Mouse (Mus musculus): ENCODE measurements around the gene Syt13. TPM values are rescaled to one million over a fixed set of nuclear protein-coding genes. Genes with fewer than 3 reads are reported as not detected.
A peak's percentile ranks its signal among the peaks of the same experiment; 100 is the strongest.

Gene Syt13
- polyA plus RNA-seq, 1 experiment from 2014 or later: 0.34 TPM

DNA sequence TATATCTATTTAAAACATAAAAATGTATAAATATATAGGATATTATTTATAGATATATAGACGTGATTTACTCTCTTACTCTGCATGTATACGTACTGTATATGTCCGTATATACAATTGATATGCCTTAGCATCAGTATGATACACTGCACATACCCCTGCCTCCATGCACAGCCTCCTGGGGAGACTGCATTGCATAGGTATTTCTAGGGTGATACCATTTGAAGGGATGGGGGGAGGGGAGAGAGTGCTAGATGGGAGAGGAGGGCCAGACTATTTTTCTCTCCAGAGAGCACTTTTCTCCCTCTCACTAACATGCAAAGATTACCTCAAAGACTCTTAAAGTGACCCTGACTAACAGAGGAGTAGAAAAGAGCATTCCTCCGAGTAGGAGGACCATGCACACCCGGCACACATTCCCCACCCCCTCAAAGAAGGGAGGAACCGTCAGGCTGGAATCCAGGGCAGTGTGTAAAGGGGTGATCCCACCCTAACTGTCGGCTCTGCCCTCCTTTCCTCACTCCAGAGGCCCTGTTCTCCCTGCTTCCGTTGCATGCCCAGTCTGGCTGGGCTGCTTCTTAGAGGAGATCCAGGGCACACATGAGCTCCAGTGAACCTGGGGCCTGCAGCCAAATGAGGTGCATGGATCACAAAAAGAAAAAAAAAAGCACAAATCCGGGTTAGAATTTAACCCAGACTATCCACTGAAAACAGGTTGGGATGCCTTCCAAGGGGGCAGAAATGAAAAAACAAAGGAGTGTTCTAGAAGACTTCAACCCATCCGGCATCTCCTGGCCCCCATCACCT, 52.3 kb downstream of the Syt13 start:
- H3K4me2 ChIP-seq: no peak overlapping the region
- no peak overlapping the region for H3K9ac ChIP-seq
- peak; percentile 45; the same call in 1 of the 2 replicates for ATAC-seq (replicated peaks; ENCODE audit: insufficient number of reproducible peaks, insufficient read depth, low FRiP score, low read depth)
- no peaks in the 10 kb centered on the region for H3K27me3 ChIP-seq
- H3K27ac ChIP-seq: peak overlapping the region; percentile 20; the same call in 1 of the 2 replicates
- H3K36me3 ChIP-seq: peaks cover 5% of the 10 kb centered on the region
- no peaks in the 10 kb centered on the region for H3K9me3 ChIP-seq (replicated peaks)
- H3K4me3 ChIP-seq: no peak overlapping the region
- 27% methylated on average over 10 of the region's 10 CpGs for WGBS
- H3K4me1 ChIP-seq (replicated peaks): peaks cover 22% of the 10 kb centered on the region

DNA sequence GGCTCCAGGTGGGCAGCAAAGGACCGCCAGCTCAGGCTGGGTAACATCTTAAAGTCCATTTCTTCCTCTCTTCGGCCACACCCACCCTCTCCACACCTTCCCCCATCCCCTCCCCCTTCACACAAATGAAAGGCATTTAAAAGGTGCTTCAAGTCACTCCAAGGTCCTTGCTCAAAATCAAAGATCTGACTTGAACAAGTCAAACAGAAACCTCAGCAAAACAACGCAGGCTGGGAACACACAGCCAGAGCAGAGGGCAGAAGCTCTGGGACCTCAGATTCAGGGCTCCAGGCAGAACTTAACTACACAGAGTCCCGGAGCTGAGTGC, 52.9 kb downstream of the Syt13 start:
- H3K9ac ChIP-seq: no peak overlapping the region
- H3K27me3 ChIP-seq: no peaks in the 10 kb centered on the region
- peaks cover 22% of the 10 kb centered on the region for H3K4me1 ChIP-seq (replicated peaks)
- H3K27ac ChIP-seq: peak overlapping the region; percentile 20; the same call in 1 of the 2 replicates
- ATAC-seq (replicated peaks; ENCODE audit: insufficient number of reproducible peaks, insufficient read depth, low FRiP score, low read depth): no peak
- H3K36me3 ChIP-seq: peaks cover 10% of the 10 kb centered on the region
- no peak overlapping the region for H3K4me3 ChIP-seq
- 58% methylated on average over 4 of the region's 4 CpGs for WGBS
- H3K4me2 ChIP-seq: no peak overlapping the region
- H3K9me3 ChIP-seq (replicated peaks): no peaks in the 10 kb centered on the region

DNA sequence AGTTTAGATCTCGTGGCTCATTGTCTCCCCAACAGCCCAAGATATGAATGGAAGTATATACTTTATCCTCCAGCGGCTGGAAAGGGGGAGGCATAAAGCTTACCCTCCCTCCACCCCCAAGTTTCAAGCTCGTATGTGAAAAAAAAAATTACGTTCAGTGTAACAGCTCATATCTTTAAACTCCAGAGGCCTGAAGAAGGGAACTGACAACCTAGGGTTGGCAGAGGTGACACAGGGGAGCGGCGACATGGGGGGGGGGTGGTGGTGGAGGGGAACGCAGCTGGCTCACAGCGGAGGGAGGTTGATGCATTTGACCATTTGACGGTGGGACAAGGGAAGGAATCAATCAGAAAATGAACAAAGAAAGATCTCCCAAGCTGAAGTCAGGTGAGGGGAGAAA, 56.2 kb downstream of the Syt13 start:
- Histone ChIP-seq H3K4me1 (replicated peaks) (peaks cover 22% of the 10 kb centered on the region), H3K27ac (no peak overlapping the region), H3K9me3 (replicated peaks) (no peaks in the 10 kb centered on the region), H3K36me3 (peaks cover 36% of the 10 kb centered on the region), H3K27me3 (no peaks in the 10 kb centered on the region), H3K9ac (no peak overlapping the region), H3K4me3 (no peak overlapping the region), H3K4me2 (no peak overlapping the region)
- 73% methylated on average over 9 of the region's 9 CpGs for WGBS
- ATAC-seq (replicated peaks; ENCODE audit: insufficient number of reproducible peaks, insufficient read depth, low FRiP score, low read depth): no peak

DNA sequence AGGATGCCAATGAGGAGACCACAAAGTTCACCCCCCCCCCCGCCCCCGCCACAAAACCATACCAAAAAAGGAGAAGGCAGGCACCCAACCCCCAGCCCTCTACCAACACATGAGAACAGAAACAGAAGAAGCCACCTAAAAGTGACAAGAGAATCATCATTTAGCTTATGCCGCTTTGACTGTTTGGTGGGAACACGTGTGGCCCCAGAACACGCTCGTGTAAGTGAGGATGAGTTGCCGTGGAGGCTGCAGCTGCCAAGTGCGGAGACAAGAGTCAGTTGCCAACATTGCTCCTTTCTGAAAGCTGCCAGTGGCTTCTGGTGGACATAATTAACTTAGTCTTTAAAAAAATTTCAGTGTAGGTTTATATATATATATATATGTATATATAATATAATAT, 56.6 kb downstream of the Syt13 start:
- Histone ChIP-seq H3K9me3 (replicated peaks) (no peaks in the 10 kb centered on the region), H3K27ac (no peak overlapping the region), H3K4me2 (no peak overlapping the region), H3K4me1 (replicated peaks) (peaks cover 20% of the 10 kb centered on the region), H3K27me3 (no peaks in the 10 kb centered on the region), H3K4me3 (no peak overlapping the region), H3K36me3 (peaks cover 36% of the 10 kb centered on the region), H3K9ac (no peak overlapping the region)
- 89% methylated on average over 8 of the region's 8 CpGs for WGBS
- ATAC-seq (replicated peaks; ENCODE audit: insufficient number of reproducible peaks, insufficient read depth, low FRiP score, low read depth): no peak

DNA sequence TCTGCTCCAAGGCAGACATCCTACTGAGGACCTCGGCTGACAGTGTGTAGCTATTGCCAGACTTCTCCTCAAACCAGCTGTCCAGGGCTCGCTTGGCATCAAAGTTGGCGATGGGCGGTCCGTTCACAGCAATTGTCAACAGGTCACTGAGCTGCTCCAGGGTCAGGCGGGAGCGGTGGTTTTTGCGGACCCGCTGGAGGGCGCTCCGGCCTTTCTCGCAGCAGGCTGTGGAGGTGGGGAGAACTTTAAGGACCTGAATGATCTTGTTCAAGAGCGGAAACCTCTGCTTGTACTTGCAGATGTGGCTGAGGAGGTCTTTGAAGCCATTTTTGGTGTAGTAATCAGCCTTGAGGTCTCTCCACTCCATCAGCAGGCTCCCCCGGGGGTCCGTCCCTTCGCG, 57.2 kb downstream of the Syt13 start:
- H3K27ac ChIP-seq: no peak overlapping the region
- H3K4me3 ChIP-seq: no peak overlapping the region
- WGBS: 87% methylated on average over 17 of the region's 17 CpGs
- no peaks in the 10 kb centered on the region for H3K27me3 ChIP-seq
- ATAC-seq (replicated peaks; ENCODE audit: insufficient number of reproducible peaks, insufficient read depth, low FRiP score, low read depth): no peak
- H3K9me3 ChIP-seq (replicated peaks): no peaks in the 10 kb centered on the region
- H3K9ac ChIP-seq: no peak overlapping the region
- no peak overlapping the region for H3K4me2 ChIP-seq
- H3K36me3 ChIP-seq: peaks cover 36% of the 10 kb centered on the region
- peaks cover 14% of the 10 kb centered on the region for H3K4me1 ChIP-seq (replicated peaks)

DNA sequence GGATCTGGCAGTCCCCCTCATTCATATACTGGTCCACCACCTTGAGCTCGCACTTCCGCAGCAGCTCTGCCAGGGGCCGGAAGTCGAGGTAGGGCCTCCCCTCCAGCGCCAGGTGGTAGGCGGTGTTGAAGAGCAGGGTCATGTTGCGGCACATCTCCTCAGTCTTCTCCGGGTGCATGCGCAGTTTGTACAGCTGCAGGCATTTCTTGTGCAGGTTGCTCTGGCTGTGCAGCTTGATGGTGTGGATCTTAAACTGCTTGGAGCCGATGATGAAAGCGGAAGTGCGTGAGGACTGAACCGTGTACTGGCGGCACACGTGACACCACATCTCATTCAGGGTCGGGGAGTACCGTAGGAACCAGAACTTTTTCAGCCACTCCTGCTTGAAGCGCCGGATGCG, 58.7 kb downstream of the Syt13 start:
- 93% methylated on average over 20 of the region's 20 CpGs for WGBS
- no peaks in the 10 kb centered on the region for H3K9me3 ChIP-seq (replicated peaks)
- H3K4me3 ChIP-seq: no peak overlapping the region
- H3K27ac ChIP-seq: no peak overlapping the region
- no peak for ATAC-seq (replicated peaks; ENCODE audit: insufficient number of reproducible peaks, insufficient read depth, low FRiP score, low read depth)
- H3K9ac ChIP-seq: no peak overlapping the region
- no peak overlapping the region for H3K4me2 ChIP-seq
- no peaks in the 10 kb centered on the region for H3K27me3 ChIP-seq
- H3K4me1 ChIP-seq (replicated peaks): no peaks in the 10 kb centered on the region
- peaks cover 41% of the 10 kb centered on the region for H3K36me3 ChIP-seq

DNA sequence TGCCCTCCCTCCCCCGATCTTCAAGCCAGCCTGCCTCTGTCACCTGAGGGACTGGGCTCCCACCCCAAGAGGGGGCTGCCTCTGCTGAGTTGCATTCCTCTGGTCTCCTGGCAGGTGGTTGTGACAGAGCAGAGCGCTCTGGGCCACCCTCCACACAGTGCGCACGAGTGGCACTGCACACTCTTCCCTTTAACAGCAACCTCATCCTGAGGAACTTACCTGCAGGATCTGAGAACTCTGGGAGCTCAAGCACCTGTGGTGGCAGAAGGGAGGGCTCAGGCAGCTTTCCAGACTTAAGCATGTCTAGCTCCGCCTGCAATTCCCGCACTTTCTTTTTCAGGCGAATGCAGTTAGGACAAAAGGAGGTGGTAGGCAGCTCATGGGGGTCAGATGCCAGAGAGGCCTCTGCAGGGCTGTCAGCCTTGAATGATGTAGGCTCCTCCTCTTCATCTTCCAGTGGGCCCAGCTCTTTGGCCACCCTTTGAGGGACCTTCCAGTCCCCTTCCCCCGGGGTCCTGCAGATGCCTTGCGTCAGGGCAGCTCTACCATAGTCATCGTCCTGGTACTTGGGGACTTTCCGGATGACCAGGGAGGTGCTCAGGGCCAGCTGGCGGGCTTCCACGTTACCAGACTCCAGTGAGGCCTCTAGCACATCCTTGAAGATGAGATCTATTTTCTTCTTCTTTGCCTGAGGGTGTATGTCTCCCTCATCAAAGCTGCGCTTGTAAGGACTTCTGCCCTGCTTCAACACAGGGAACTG, 60.3 kb downstream of the Syt13 start:
- Histone ChIP-seq H3K27me3 (no peaks in the 10 kb centered on the region), H3K9me3 (replicated peaks) (no peaks in the 10 kb centered on the region), H3K27ac (no peak overlapping the region), H3K36me3 (peaks cover 49% of the 10 kb centered on the region), H3K4me1 (replicated peaks) (no peaks in the 10 kb centered on the region), H3K9ac (no peak overlapping the region), H3K4me3 (no peak overlapping the region), H3K4me2 (no peak overlapping the region)
- no peak for ATAC-seq (replicated peaks; ENCODE audit: insufficient number of reproducible peaks, insufficient read depth, low FRiP score, low read depth)
- WGBS: 80% methylated on average over 14 of the region's 14 CpGs

DNA sequence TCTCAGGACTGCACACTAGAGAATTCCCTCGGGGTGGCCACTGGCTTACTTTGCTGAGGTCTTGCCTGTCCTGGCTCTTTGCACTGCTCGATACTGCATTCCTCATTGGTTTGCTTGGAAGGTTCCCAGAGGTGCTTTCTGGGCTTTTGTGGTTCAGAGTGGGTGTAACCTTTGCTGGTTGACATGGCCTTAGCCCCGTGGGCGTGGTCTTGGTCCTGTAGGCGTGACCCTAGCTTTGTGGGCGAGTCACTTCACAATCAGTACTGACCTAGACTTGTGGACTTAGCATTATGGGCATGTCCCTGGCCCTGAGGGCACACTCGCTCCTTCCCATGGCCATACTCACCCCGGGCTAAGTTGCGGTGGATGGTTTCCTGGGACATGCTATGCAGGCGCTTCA, 65.3 kb downstream of the Syt13 start:
- ATAC-seq (replicated peaks; ENCODE audit: insufficient number of reproducible peaks, insufficient read depth, low FRiP score, low read depth): no peak
- H3K36me3 ChIP-seq: peaks cover 21% of the 10 kb centered on the region; the same call in 1 of the 2 replicates
- no peak overlapping the region for H3K4me2 ChIP-seq
- no peak overlapping the region for H3K4me3 ChIP-seq
- 85% methylated on average over 10 of the region's 10 CpGs for WGBS
- no peak overlapping the region for H3K9ac ChIP-seq
- no peaks in the 10 kb centered on the region for H3K9me3 ChIP-seq (replicated peaks)
- 0 out of 2 replicates have a peak, but pooled peaks cover 3% of the 10 kb centered on the region for H3K4me1 ChIP-seq (replicated peaks)
- no peak overlapping the region for H3K27ac ChIP-seq
- no peaks in the 10 kb centered on the region for H3K27me3 ChIP-seq

DNA sequence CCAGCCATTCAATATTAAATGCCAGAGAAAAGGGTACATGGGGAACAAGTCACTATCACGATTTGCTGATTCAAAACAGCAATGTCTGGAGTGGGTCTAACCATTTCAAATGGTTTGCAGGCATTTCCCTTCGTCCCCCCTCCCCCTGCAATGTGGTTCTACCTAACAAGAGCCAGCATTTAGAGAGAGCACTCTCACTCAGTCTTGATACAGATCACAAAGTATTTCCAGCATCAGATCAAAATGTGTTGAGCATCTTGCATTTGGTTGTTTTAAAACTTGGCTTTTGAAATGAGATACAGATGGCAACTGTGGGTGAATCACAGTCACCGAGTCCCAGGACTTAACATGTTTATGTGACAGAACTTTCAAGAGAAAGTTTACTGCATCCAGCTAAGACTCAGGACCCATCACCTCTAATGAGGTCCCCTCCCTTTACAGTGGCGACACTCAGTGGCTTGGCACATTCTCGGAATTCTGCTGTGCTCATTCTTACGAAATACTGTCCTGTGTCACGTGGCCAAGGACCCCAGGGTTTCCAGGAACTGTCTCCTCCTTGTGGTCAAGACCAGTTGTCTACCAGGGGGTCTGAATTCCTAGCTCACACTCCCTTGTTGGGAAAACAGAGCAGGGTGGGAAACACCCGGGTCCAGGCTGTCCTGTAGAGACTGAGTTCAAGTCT, 67.8 kb downstream of the Syt13 start:
- no peaks in the 10 kb centered on the region for H3K27me3 ChIP-seq
- peaks cover 22% of the 10 kb centered on the region for H3K4me1 ChIP-seq (replicated peaks)
- peaks cover 28% of the 10 kb centered on the region for H3K36me3 ChIP-seq
- 54% methylated on average over 8 of the region's 8 CpGs for WGBS
- no peak overlapping the region for H3K9ac ChIP-seq
- ATAC-seq (replicated peaks; ENCODE audit: insufficient number of reproducible peaks, insufficient read depth, low FRiP score, low read depth): no peak
- H3K4me3 ChIP-seq: no peak overlapping the region
- H3K4me2 ChIP-seq: no peak overlapping the region
- no peaks in the 10 kb centered on the region for H3K9me3 ChIP-seq (replicated peaks)
- H3K27ac ChIP-seq: no peak overlapping the region

DNA sequence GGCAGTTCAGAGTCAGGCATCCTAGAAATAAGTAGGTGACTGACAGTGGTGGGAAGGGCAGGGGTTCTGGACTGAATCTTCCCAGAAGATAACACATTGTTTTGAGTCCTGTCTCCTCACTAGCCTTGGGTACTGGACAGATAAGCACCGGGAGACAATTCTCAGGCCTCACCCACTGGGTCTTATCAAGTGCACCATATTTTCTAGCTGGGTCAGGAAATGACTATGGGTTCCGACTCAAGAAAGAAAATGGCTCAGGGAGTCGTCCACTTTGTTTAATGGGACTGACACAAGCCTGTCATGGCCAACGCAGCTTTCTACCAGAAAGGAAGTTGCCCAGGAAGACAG, 68.3 kb downstream of the Syt13 start:
- 61% methylated on average over 4 of the region's 4 CpGs for WGBS
- no peaks in the 10 kb centered on the region for H3K9me3 ChIP-seq (replicated peaks)
- H3K27me3 ChIP-seq: no peaks in the 10 kb centered on the region
- peaks cover 27% of the 10 kb centered on the region for H3K4me1 ChIP-seq (replicated peaks)
- no peak overlapping the region for H3K4me3 ChIP-seq
- no peak overlapping the region for H3K27ac ChIP-seq
- ATAC-seq (replicated peaks; ENCODE audit: insufficient number of reproducible peaks, insufficient read depth, low FRiP score, low read depth): no peak
- peaks cover 27% of the 10 kb centered on the region for H3K36me3 ChIP-seq
- H3K4me2 ChIP-seq: no peak overlapping the region
- no peak overlapping the region for H3K9ac ChIP-seq

DNA sequence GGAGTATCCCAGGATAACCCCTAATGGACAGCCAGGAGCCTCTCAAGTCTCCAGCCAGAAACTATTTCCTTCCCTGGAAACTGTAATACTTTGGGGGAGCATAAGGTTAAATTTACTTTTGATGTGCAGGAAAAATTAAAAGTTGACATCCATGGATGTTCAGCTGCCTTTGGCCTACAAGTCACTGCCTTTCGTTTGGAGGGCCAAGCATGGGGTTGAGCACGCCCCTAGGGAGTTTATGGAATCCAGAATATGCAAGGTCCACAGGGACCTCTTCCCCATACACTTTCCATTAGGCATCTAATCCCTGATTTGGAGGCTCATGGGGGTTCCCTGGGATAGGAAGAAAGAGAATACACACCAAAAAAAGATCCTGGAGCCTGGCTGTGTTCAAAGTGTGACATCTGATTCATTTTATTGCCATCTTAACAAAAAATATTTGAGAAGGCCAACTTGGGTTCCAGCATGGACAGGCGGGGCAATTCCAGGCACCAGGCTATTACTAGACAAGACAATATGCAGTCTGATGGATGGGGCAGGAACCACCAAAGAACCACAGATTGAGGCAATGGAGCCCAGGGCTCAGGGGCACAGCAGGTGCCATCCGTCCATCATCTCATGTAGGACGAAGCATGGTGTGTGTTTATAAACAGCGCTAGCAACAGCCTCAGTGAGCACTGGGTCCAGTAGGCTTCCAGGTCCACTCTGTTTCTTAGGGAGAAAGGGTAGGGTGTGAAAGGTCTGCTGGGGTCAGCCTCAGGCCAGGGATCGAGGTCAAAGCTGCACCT, 69.6 kb downstream of the Syt13 start:
- H3K4me2 ChIP-seq: no peak overlapping the region
- no peak overlapping the region for H3K27ac ChIP-seq

More for the DNA sequence above, 69.6 kb downstream of the Syt13 start:
- Histone ChIP-seq H3K9me3 (replicated peaks) (no peaks in the 10 kb centered on the region), H3K4me3 (no peak overlapping the region), H3K27me3 (no peaks in the 10 kb centered on the region), H3K9ac (no peak overlapping the region), H3K36me3 (peaks cover 23% of the 10 kb centered on the region), H3K4me1 (replicated peaks) (peaks cover 37% of the 10 kb centered on the region)
- ATAC-seq (replicated peaks; ENCODE audit: insufficient number of reproducible peaks, insufficient read depth, low FRiP score, low read depth): no peak
- 83% methylated on average over 7 of the region's 7 CpGs for WGBS

Measured in heart, embryonic 15.5 days (tissue).